Mouse (Mus musculus): Measurements from ENCODE around the gene Lif. TPM values are rescaled to one million over a fixed set of nuclear protein-coding genes. Genes with fewer than 3 reads are reported as not detected.

Lif gene
- polyA plus RNA-seq, 1 experiment = 12.1 TPM

DNA sequence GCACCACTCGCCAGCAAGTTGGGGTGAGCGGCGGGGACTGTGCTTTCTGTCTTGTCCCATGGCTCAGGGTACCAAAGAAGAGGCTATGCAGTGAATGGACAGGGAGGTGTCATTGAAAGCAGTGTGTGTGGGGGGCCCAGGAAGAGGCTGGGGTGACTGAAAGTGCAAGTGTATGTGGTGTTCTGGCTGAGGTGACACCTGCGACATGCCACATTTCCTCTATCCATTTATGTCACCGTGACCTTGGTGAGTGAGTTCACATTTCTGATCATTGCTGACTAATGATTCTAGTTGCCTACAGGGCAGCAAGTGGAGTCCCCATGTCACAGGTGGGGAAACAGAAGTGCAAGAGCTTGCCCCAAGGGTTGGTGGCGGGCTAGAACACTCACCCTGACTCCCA lies 11.1 kb downstream of the Lif start:
- no peak for TF ChIP-seq EP300 (IDR thresholded peaks at IDR 0.05; ENCODE audit: insufficient read depth, low read depth, low read length)
- no peak for TF ChIP-seq CTCF (IDR thresholded peaks at IDR 0.05; ENCODE audit: low read depth, low read length)
- no peak for TF ChIP-seq POLR2A (IDR thresholded peaks at IDR 0.05; ENCODE audit: insufficient read depth, low read length)
- Histone ChIP-seq H3K27ac (ENCODE audit: insufficient read depth, low read length) (no peak overlapping the region), H3K4me1 (ENCODE audit: control insufficient read depth, insufficient read depth, low read length) (peaks cover 6% of the 10 kb centered on the region), H3K4me3 (ENCODE audit: low read depth, low read length) (no peak overlapping the region), H3K9ac (ENCODE audit: low read depth, poor library complexity, severe bottlenecking) (no peak overlapping the region), H3K27me3 (ENCODE audit: control insufficient read depth, insufficient read depth, low read length, poor library complexity, severe bottlenecking) (no peaks in the 10 kb centered on the region), H3K36me3 (ENCODE audit: control insufficient read depth, insufficient read depth, low read length, poor library complexity, severe bottlenecking) (peaks cover 7% of the 10 kb centered on the region), H3K9me3 (replicated peaks; ENCODE audit: control insufficient read depth, insufficient read depth, low read length, poor library complexity, severe bottlenecking) (no peaks in the 10 kb centered on the region)

DNA sequence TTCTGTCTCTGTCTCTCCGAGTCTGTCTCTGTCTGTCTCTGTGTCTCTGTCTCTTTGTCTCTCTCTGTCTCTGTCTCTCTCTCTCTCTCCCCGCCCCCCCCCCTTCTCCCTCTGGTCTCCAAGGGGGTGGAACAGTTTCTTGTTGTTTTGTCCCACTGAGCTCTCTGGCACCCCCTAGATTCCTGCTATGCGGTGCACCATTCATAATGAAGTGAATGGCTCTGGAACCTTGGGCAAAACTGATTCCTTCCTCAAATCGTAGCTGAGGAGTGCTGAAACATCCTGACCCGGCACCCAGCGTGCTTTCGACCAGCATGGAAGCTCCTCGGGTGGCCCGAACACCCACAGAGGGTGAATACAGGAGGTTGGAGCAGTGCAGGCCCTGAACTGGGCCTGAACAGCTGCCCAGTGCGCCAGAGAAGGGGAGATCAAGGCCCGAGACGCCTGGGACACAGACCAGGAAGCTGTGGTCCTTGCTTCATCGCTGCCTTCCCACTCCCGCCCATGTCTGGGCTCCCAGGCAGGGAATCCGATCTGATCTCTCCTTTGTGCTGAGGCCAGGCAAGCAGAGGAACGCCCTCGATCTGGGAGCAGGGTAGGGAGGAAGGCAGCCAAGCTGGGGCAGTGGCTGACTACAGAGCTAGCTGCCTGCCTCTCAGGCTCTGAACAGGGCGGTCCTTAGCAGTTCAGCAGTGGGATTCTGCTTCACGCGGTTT lies 13.5 kb downstream of the Lif start:
- no peaks in the 10 kb centered on the region for H3K4me1 ChIP-seq (ENCODE audit: control insufficient read depth, insufficient read depth, low read length)
- no peaks in the 10 kb centered on the region for H3K9me3 ChIP-seq (replicated peaks; ENCODE audit: control insufficient read depth, insufficient read depth, low read length, poor library complexity, severe bottlenecking)
- peak overlapping the region; percentile 37 for H3K4me3 ChIP-seq (ENCODE audit: low read depth, low read length)
- H3K36me3 ChIP-seq (ENCODE audit: control insufficient read depth, insufficient read depth, low read length, poor library complexity, severe bottlenecking) = peaks cover 7% of the 10 kb centered on the region
- TF ChIP-seq CTCF (IDR thresholded peaks at IDR 0.05; ENCODE audit: low read depth, low read length) (peak; percentile 16), POLR2A (IDR thresholded peaks at IDR 0.05; ENCODE audit: insufficient read depth, low read length) (no peak), EP300 (IDR thresholded peaks at IDR 0.05; ENCODE audit: insufficient read depth, low read depth, low read length) (no peak)
- H3K27ac ChIP-seq (ENCODE audit: insufficient read depth, low read length) = peak overlapping the region; percentile 86
- peak overlapping the region; percentile 49 for H3K9ac ChIP-seq (ENCODE audit: low read depth, poor library complexity, severe bottlenecking)
- no peaks in the 10 kb centered on the region for H3K27me3 ChIP-seq (ENCODE audit: control insufficient read depth, insufficient read depth, low read length, poor library complexity, severe bottlenecking)

DNA sequence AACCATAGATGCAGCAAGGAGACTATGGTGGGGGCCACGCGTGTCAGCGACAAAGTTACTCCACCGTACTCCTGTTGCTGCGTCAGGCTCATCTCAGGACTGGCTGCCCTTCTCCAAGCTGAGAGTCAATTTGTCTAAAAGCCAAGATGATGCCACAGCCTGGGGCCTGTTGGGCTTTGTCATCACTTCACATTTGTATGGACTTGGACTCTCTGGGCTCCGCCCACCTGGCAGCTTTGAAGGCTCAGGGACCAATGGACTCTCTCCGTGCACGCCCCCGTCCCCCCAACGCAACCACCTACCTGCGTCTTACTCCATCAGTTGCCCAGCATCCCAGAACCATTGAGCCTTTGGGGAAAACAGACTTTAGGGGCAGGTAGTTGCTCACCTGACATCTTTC lies 14.2 kb downstream of the Lif start:
- H3K27me3 ChIP-seq (ENCODE audit: control insufficient read depth, insufficient read depth, low read length, poor library complexity, severe bottlenecking) = no peaks in the 10 kb centered on the region
- H3K9me3 ChIP-seq (replicated peaks; ENCODE audit: control insufficient read depth, insufficient read depth, low read length, poor library complexity, severe bottlenecking) = no peaks in the 10 kb centered on the region
- 0 out of 2 replicates have a peak overlapping the region, but pooled peaks have one; percentile 49 for H3K9ac ChIP-seq (ENCODE audit: low read depth, poor library complexity, severe bottlenecking)
- H3K4me3 ChIP-seq (ENCODE audit: low read depth, low read length) = peak overlapping the region; percentile 37; the same call in 1 of the 2 replicates
- TF ChIP-seq EP300 (IDR thresholded peaks at IDR 0.05; ENCODE audit: insufficient read depth, low read depth, low read length) (no peak), POLR2A (IDR thresholded peaks at IDR 0.05; ENCODE audit: insufficient read depth, low read length) (no peak), CTCF (IDR thresholded peaks at IDR 0.05; ENCODE audit: low read depth, low read length) (no peak)
- H3K4me1 ChIP-seq (ENCODE audit: control insufficient read depth, insufficient read depth, low read length) = no peaks in the 10 kb centered on the region
- peak overlapping the region; percentile 86 for H3K27ac ChIP-seq (ENCODE audit: insufficient read depth, low read length)
- H3K36me3 ChIP-seq (ENCODE audit: control insufficient read depth, insufficient read depth, low read length, poor library complexity, severe bottlenecking) = peaks cover 7% of the 10 kb centered on the region

- no peaks in the 10 kb centered on the region for H3K4me1 ChIP-seq (ENCODE audit: control insufficient read depth, insufficient read depth, low read length)
- no peaks in the 10 kb centered on the region for H3K27me3 ChIP-seq (ENCODE audit: control insufficient read depth, insufficient read depth, low read length, poor library complexity, severe bottlenecking)
- H3K9me3 ChIP-seq (replicated peaks; ENCODE audit: control insufficient read depth, insufficient read depth, low read length, poor library complexity, severe bottlenecking) = no peaks in the 10 kb centered on the region
- H3K27ac ChIP-seq (ENCODE audit: insufficient read depth, low read length) = no peak overlapping the region
- TF ChIP-seq EP300 (IDR thresholded peaks at IDR 0.05; ENCODE audit: insufficient read depth, low read depth, low read length) (no peak), CTCF (IDR thresholded peaks at IDR 0.05; ENCODE audit: low read depth, low read length) (no peak), POLR2A (IDR thresholded peaks at IDR 0.05; ENCODE audit: insufficient read depth, low read length) (no peak)
- no peak overlapping the region for H3K9ac ChIP-seq (ENCODE audit: low read depth, poor library complexity, severe bottlenecking)
- H3K4me3 ChIP-seq (ENCODE audit: low read depth, low read length) = no peak overlapping the region
- no peaks in the 10 kb centered on the region for H3K36me3 ChIP-seq (ENCODE audit: control insufficient read depth, insufficient read depth, low read length, poor library complexity, severe bottlenecking)
Measured at GRCm38 (mm10) chr11:4276411-4276861, 19.1 kb downstream of the Lif start.

DNA sequence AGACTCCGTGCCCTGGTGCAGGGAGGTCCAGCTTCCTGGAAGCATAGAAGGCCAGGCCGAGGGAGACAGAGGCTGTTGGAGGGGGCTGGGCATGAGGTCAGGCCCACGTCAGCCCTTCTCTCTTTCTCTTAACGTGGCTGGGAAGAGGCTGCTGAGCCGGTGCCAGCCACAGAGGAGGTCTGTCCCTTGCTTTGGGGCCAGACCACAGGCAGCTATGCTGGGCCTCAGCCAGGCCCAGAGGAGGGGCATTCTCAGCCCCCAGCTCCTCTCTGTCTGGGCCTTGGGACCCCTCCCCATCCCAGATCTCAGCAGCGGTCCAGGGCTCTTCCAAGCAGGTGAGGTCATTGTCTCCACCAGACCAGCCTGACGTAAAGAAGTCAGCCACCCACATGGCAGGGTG lies 22.6 kb downstream of the Lif start:
- Histone ChIP-seq H3K36me3 (ENCODE audit: control insufficient read depth, insufficient read depth, low read length, poor library complexity, severe bottlenecking) (no peaks in the 10 kb centered on the region), H3K4me1 (ENCODE audit: control insufficient read depth, insufficient read depth, low read length) (peaks cover 2% of the 10 kb centered on the region), H3K27me3 (ENCODE audit: control insufficient read depth, insufficient read depth, low read length, poor library complexity, severe bottlenecking) (no peaks in the 10 kb centered on the region), H3K4me3 (ENCODE audit: low read depth, low read length) (no peak overlapping the region), H3K9me3 (replicated peaks; ENCODE audit: control insufficient read depth, insufficient read depth, low read length, poor library complexity, severe bottlenecking) (no peaks in the 10 kb centered on the region), H3K9ac (ENCODE audit: low read depth, poor library complexity, severe bottlenecking) (no peak overlapping the region), H3K27ac (ENCODE audit: insufficient read depth, low read length) (no peak overlapping the region)
- no peak for TF ChIP-seq EP300 (IDR thresholded peaks at IDR 0.05; ENCODE audit: insufficient read depth, low read depth, low read length)

GRCm38 (mm10) chr11:4281852-4282251 lies 24.5 kb downstream of the Lif start:
- H3K9me3 ChIP-seq (replicated peaks; ENCODE audit: control insufficient read depth, insufficient read depth, low read length, poor library complexity, severe bottlenecking) = no peaks in the 10 kb centered on the region
- H3K9ac ChIP-seq (ENCODE audit: low read depth, poor library complexity, severe bottlenecking) = no peak overlapping the region
- no peak overlapping the region for H3K4me3 ChIP-seq (ENCODE audit: low read depth, low read length)
- H3K27ac ChIP-seq (ENCODE audit: insufficient read depth, low read length) = no peak overlapping the region
- no peaks in the 10 kb centered on the region for H3K27me3 ChIP-seq (ENCODE audit: control insufficient read depth, insufficient read depth, low read length, poor library complexity, severe bottlenecking)
- TF ChIP-seq EP300 (IDR thresholded peaks at IDR 0.05; ENCODE audit: insufficient read depth, low read depth, low read length) = no peak
- no peak for TF ChIP-seq POLR2A (IDR thresholded peaks at IDR 0.05; ENCODE audit: insufficient read depth, low read length)
- no peak for TF ChIP-seq CTCF (IDR thresholded peaks at IDR 0.05; ENCODE audit: low read depth, low read length)
- H3K4me1 ChIP-seq (ENCODE audit: control insufficient read depth, insufficient read depth, low read length) = peaks cover 2% of the 10 kb centered on the region
- H3K36me3 ChIP-seq (ENCODE audit: control insufficient read depth, insufficient read depth, low read length, poor library complexity, severe bottlenecking) = no peaks in the 10 kb centered on the region

Data from ES-Bruce4 (cell line).